Mouse (Mus musculus) G1E (cell line): ENCODE measurements around the gene Ccr7. TPM values are rescaled to one million over a fixed set of nuclear protein-coding genes. Genes with fewer than 3 reads are reported as not detected.

Experiments
- ATAC-seq: 2 replicates; pipeline ENCODE4 v1.8.0; 2016; ENCODE audit warnings: mild to moderate bottlenecking; ENCODE audit not compliant: insufficient number of reproducible peaks, poor library complexity, low FRiP score, severe bottlenecking; ENCODE audit errors: extremely low read depth
- DNase-seq: peaks from one replicate; pipeline ENCODE4 v3.0.0; 2012; ENCODE audit warnings: low spot score
- H3K27me3 ChIP-seq: 2 replicates; pipeline ENCODE4 v1.6.1; 2012; ENCODE audit warnings: mild to moderate bottlenecking, low read length, inconsistent platforms; ENCODE audit not compliant: insufficient read depth
- H3K36me3 ChIP-seq: replicated peaks from 2 replicates; pipeline ENCODE3; 2012; ENCODE audit warnings: mild to moderate bottlenecking, inconsistent platforms
- H3K4me1 ChIP-seq: 2 replicates; pipeline ENCODE4 v1.6.1; 2012; ENCODE audit warnings: low read depth, low read length, inconsistent platforms, mixed read lengths; ENCODE audit not compliant: insufficient read depth
- H3K4me3 ChIP-seq: 2 replicates; pipeline ENCODE4 v1.5.1; 2012; ENCODE audit warnings: low read depth, mild to moderate bottlenecking, inconsistent platforms, low read length, moderate library complexity, mixed read lengths
- H3K9me3 ChIP-seq: replicated peaks from 2 replicates; pipeline ENCODE4 v1.6.1; 2012; ENCODE audit warnings: inconsistent platforms
- CTCF ChIP-seq: IDR thresholded peaks from 2 replicates; pipeline ENCODE4 v1.5.1; 2012; ENCODE audit warnings: low read depth, low read length, inconsistent platforms, mixed read lengths
- GATA1 ChIP-seq: IDR thresholded peaks from 2 replicates; pipeline ENCODE4 v1.6.1; 2012; ENCODE audit warnings: borderline replicate concordance, low read length, inconsistent platforms, mixed read lengths
- GATA2 ChIP-seq: IDR thresholded peaks from 2 replicates; pipeline ENCODE4 v1.6.1; 2012; ENCODE audit warnings: low read depth, low read length, inconsistent platforms, borderline replicate concordance
- POLR2AphosphoS5 ChIP-seq: IDR thresholded peaks from 2 replicates; pipeline ENCODE4 v1.6.1; 2012; ENCODE audit warnings: low read depth, low read length, inconsistent platforms; ENCODE audit not compliant: insufficient replicate concordance
- TAL1 ChIP-seq: conservative IDR thresholded peaks from 2 replicates; pipeline ENCODE4 v1.6.1; 2012; ENCODE audit warnings: low read depth, low read length, inconsistent platforms, mixed read lengths
- polyA plus RNA-seq: library from polyadenylated mRNA; stranded (reverse); fragments of >175 nt; gene quantifications from 2 replicates; pipeline ENCODE4 v1.2.3, GENCODE M21; 2012
- total RNA-seq, 2 experiments: library from RNA; stranded (forward) in 1 of 2; stranded (reverse) in 1 of 2; fragments of 200-1000 nt in 1 of 2; fragments of >200 nt in 1 of 2; fragmentation: Nextera tagmentation in 1 of 2; gene quantifications; 2 replicates each; pipeline ENCODE4 v1.2.3; 2014 to 2017

Ccr7 gene
- total and polyA plus RNA-seq, 3 experiments, result 0.11 TPM; not detected in 2

- H3K27me3 ChIP-seq, result peaks cover 58% of the 10 kb centered on the region
- no peaks in the 10 kb centered on the region for H3K36me3 ChIP-seq
- ATAC-seq (no peak), DNase-seq (no peak)
- no peak overlapping the region for H3K4me3 ChIP-seq
- no peaks in the 10 kb centered on the region for H3K9me3 ChIP-seq
- TF ChIP-seq POLR2AphosphoS5 (no peak), CTCF (no peak), GATA2 (no peak), TAL1 (no peak), GATA1 (no peak)
- no peaks in the 10 kb centered on the region for H3K4me1 ChIP-seq
These were observed 12.8 kb downstream of the Ccr7 start for GRCm38 (mm10) chr11:99142046-99142445.

- H3K4me1 ChIP-seq, result peaks cover 3% of the 10 kb centered on the region; the same call in 1 of the 2 replicates
- no peaks in the 10 kb centered on the region for H3K9me3 ChIP-seq
- no peak for DNase-seq
- ATAC-seq, result no peak
- peaks cover 61% of the 10 kb centered on the region for H3K27me3 ChIP-seq
- no peak for TF ChIP-seq POLR2AphosphoS5
- no peak for TF ChIP-seq CTCF
- TF ChIP-seq GATA2, result no peak
- no peak for TF ChIP-seq TAL1
- no peaks in the 10 kb centered on the region for H3K36me3 ChIP-seq
- no peak overlapping the region for H3K4me3 ChIP-seq
These were observed 13.3 kb downstream of the Ccr7 start for GRCm38 (mm10) chr11:99141600-99141999.

GRCm38 (mm10) chr11:99138976-99139375, 15.9 kb downstream of the Ccr7 start:
- H3K27me3 ChIP-seq, result peaks cover 56% of the 10 kb centered on the region

GRCm38 (mm10) chr11:99137385-99137784, 17.5 kb downstream of the Ccr7 start:
- Histone ChIP-seq H3K4me1 (peaks cover 9% of the 10 kb centered on the region; the same call in 1 of the 2 replicates), H3K9me3 (no peaks in the 10 kb centered on the region), H3K27me3 (peaks cover 58% of the 10 kb centered on the region), H3K4me3 (no peak overlapping the region), H3K36me3 (no peaks in the 10 kb centered on the region)
- DNase-seq (no peak), ATAC-seq (no peak)
- TF ChIP-seq GATA2 (no peak), POLR2AphosphoS5 (no peak), CTCF (no peak), TAL1 (no peak), GATA1 (no peak)

More at GRCm38 (mm10) chr11:99138976-99139375, 15.9 kb downstream of the Ccr7 start:
- no peak for DNase-seq
- no peak for ATAC-seq
- Histone ChIP-seq H3K4me1 (peaks cover 9% of the 10 kb centered on the region; the same call in 1 of the 2 replicates), H3K4me3 (no peak overlapping the region), H3K9me3 (no peaks in the 10 kb centered on the region), H3K36me3 (no peaks in the 10 kb centered on the region)
- no peak for TF ChIP-seq GATA1
- no peak for TF ChIP-seq TAL1
- TF ChIP-seq GATA2, result no peak
- no peak for TF ChIP-seq CTCF
- TF ChIP-seq POLR2AphosphoS5, result no peak

- Histone ChIP-seq H3K4me3 (no peak overlapping the region), H3K9me3 (no peaks in the 10 kb centered on the region), H3K27me3 (peaks cover 58% of the 10 kb centered on the region), H3K36me3 (no peaks in the 10 kb centered on the region), H3K4me1 (peaks cover 12% of the 10 kb centered on the region; the same call in 1 of the 2 replicates)
- DNase-seq (no peak), ATAC-seq (no peak)
- no peak for TF ChIP-seq CTCF
- TF ChIP-seq GATA2, result no peak
- TF ChIP-seq POLR2AphosphoS5, result no peak
- no peak for TF ChIP-seq GATA1
- no peak for TF ChIP-seq TAL1
These were observed 17.9 kb downstream of the Ccr7 start for GRCm38 (mm10) chr11:99136961-99137360.

GRCm38 (mm10) chr11:99136361-99136760, 18.5 kb downstream of the Ccr7 start:
- Histone ChIP-seq H3K36me3 (no peaks in the 10 kb centered on the region), H3K4me3 (no peak overlapping the region), H3K27me3 (peaks cover 60% of the 10 kb centered on the region), H3K9me3 (no peaks in the 10 kb centered on the region), H3K4me1 (peaks cover 14% of the 10 kb centered on the region; the same call in 1 of the 2 replicates)
- DNase-seq (no peak), ATAC-seq (no peak)
- TF ChIP-seq POLR2AphosphoS5 (no peak), TAL1 (no peak), GATA2 (no peak), CTCF (no peak), GATA1 (no peak)
